Mouse (Mus musculus): Measurements from ENCODE around the gene Oscp1. TPM values are rescaled to one million over a fixed set of nuclear protein-coding genes. Genes with fewer than 3 reads are reported as not detected.

Gene Oscp1
- 12.8 TPM for polyA plus RNA-seq (2012; fragmentation: generic; extraction: Trizol)

DNA sequence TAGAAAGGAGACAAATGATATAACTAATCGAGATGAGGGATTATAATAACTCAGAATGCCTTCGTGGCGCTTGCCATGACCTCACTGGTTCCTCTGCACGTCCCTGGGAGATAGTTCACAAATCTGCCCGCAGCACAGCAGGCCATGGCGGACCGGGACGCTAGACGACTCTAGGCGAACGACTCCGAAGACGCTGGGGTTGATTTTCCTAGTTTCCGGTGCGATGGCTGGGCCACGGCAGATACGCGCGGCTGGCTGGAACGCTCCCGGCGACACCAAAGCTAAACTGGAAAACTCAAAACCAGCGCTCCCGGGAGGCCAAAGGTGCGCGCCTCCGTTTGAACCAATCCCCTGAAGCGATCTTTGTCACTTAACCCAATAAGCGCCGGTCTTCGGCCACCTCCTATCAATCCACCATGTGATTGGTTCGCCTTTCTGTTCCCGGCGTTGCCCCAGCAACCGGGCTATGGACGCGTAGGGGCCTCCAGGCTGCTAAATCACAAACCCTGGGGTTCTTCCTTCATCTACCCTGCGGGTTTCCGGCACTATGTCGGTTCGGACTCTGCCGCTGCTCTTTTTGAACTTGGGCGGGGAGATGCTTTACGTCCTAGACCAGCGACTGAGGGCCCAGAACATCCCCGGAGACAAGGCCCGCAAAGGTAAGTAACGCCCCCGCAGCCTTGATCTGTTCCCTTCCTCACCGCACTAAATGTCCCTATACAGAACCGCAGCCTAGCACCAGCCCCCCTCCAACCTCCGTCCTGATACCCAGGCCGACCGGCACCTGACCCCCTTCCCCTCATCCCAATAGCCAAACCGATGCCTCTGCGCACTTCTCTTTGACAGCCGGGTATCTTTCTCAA is at the start of gene Oscp1:
TSS of gene Oscp1 (plus strand) at position 432 of the 863 bp plus-strand sequence.
- TF ChIP-seq E2F4 (IDR thresholded peaks at IDR 0.05; ENCODE audit: insufficient read depth), result peak; percentile 98
- peak; percentile 27 for TF ChIP-seq POLR2AphosphoS2 (IDR thresholded peaks at IDR 0.05; ENCODE audit: insufficient read length, low read depth)
- peak; percentile 53 for TF ChIP-seq POLR2A (IDR thresholded peaks at IDR 0.05; ENCODE audit: insufficient read length, low read depth)
- TF ChIP-seq REST (IDR thresholded peaks at IDR 0.05; ENCODE audit: insufficient read depth, insufficient read length), result no peak
- no peak within 1 kb of the TSS for H3ac ChIP-seq (ENCODE audit: control insufficient read depth, insufficient read length)
- H3K4me2 ChIP-seq (ENCODE audit: low read depth), result peak within 1 kb of the TSS; percentile 84
- H3K79me2 ChIP-seq (ENCODE audit: control insufficient read depth, insufficient read depth), result no peaks in the 10 kb centered on the region
- no peaks in the 10 kb centered on the region for H3K27me3 ChIP-seq (ENCODE audit: control insufficient read depth, insufficient read depth, insufficient read length)
- peaks cover 6% of the 10 kb centered on the region for H3K36me3 ChIP-seq (ENCODE audit: control insufficient read depth, insufficient read depth)
- peak within 1 kb of the TSS; percentile 65 for H3K4me3 ChIP-seq

GRCm38 (mm10) chr4:126017676-126018332 is 40.6 kb upstream of the Oscp1 start:
- H3K79me2 ChIP-seq (ENCODE audit: control insufficient read depth, insufficient read depth), result no peaks in the 10 kb centered on the region
- no peak for TF ChIP-seq MYOD1 (IDR thresholded peaks at IDR 0.05; ENCODE audit: control insufficient read depth in 1 of 3, insufficient read length in 2 of 3, low read depth in 2 of 3)
- no peak for TF ChIP-seq TCF12 (IDR thresholded peaks at IDR 0.05; ENCODE audit: insufficient read depth, poor library complexity, severe bottlenecking)
- no peak for TF ChIP-seq MYOG (IDR thresholded peaks at IDR 0.05; ENCODE audit: control insufficient read depth in 1 of 3, insufficient read depth in 1 of 3, insufficient read length in 2 of 3, low read depth in 2 of 3)
- TF ChIP-seq USF1 (IDR thresholded peaks at IDR 0.05; ENCODE audit: low read depth), result no peak
- TF ChIP-seq CEBPB (IDR thresholded peaks at IDR 0.05; ENCODE audit: insufficient read depth, poor library complexity, severe bottlenecking), result no peak
- no peak for TF ChIP-seq E2F4 (IDR thresholded peaks at IDR 0.05; ENCODE audit: insufficient read depth)
- no peak for TF ChIP-seq POLR2A (IDR thresholded peaks at IDR 0.05; ENCODE audit: insufficient read length, low read depth)
- TF ChIP-seq MAX (IDR thresholded peaks at IDR 0.05; ENCODE audit: low read depth), result no peak
- no peak for TF ChIP-seq POLR2AphosphoS2 (IDR thresholded peaks at IDR 0.05; ENCODE audit: insufficient read length, low read depth)
- TF ChIP-seq SRF (IDR thresholded peaks at IDR 0.05; ENCODE audit: control insufficient read depth, insufficient read length, low read depth), result no peak
- TF ChIP-seq TCF3 (IDR thresholded peaks at IDR 0.05; ENCODE audit: insufficient read length, low read depth), result no peak
- TF ChIP-seq REST (IDR thresholded peaks at IDR 0.05; ENCODE audit: insufficient read depth, insufficient read length), result no peak
- no peaks in the 10 kb centered on the region for H3K36me3 ChIP-seq (ENCODE audit: control insufficient read depth, insufficient read depth)
- no peak overlapping the region for H3K4me2 ChIP-seq (ENCODE audit: low read depth)
- H3K27me3 ChIP-seq (ENCODE audit: control insufficient read depth, insufficient read depth, insufficient read length), result peaks cover 40% of the 10 kb centered on the region
- H3ac ChIP-seq (ENCODE audit: control insufficient read depth, insufficient read length), result no peak overlapping the region
- no peak overlapping the region for H3K4me3 ChIP-seq

DNA sequence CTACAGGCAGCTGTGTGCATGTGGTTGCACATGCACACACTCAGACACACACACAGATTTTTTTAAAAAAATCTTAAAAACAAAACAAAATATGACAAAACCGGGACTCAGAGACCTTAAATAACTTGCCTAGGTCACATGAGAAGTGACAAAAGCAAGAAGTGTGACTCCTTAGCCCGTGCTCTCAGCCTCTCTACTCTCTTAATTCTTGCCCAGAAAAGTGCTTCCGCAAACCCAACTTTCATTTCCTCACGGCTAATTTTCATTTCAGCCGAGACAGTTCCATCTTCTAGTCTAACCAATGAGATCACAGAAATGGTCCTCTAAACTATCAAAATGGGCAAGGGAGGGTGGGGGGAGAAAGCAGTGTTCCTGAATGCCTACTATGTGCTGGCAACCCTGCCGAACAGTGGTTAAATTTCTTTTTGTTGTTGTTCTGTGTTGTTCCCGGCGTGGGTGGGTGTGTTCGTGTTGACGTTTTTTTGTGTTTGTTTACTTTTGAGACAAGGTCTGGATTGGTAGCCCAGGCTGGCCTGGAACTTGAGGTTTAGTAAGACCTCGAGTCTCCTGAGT is 39.3 kb upstream of the Oscp1 start:
- Histone ChIP-seq H3K4me3 (no peak overlapping the region), H3K79me2 (ENCODE audit: control insufficient read depth, insufficient read depth) (no peaks in the 10 kb centered on the region), H3ac (ENCODE audit: control insufficient read depth, insufficient read length) (no peak overlapping the region), H3K27me3 (ENCODE audit: control insufficient read depth, insufficient read depth, insufficient read length) (peaks cover 45% of the 10 kb centered on the region), H3K36me3 (ENCODE audit: control insufficient read depth, insufficient read depth) (no peaks in the 10 kb centered on the region), H3K4me2 (ENCODE audit: low read depth) (no peak overlapping the region)
- TF ChIP-seq E2F4 (IDR thresholded peaks at IDR 0.05; ENCODE audit: insufficient read depth), result no peak
- TF ChIP-seq TCF3 (IDR thresholded peaks at IDR 0.05; ENCODE audit: insufficient read length, low read depth), result no peak
- no peak for TF ChIP-seq USF1 (IDR thresholded peaks at IDR 0.05; ENCODE audit: low read depth)
- no peak for TF ChIP-seq POLR2AphosphoS2 (IDR thresholded peaks at IDR 0.05; ENCODE audit: insufficient read length, low read depth)
- TF ChIP-seq SRF (IDR thresholded peaks at IDR 0.05; ENCODE audit: control insufficient read depth, insufficient read length, low read depth), result no peak
- TF ChIP-seq TCF12 (IDR thresholded peaks at IDR 0.05; ENCODE audit: insufficient read depth, poor library complexity, severe bottlenecking), result no peak
- no peak for TF ChIP-seq MAX (IDR thresholded peaks at IDR 0.05; ENCODE audit: low read depth)
- no peak for TF ChIP-seq MYOD1 (IDR thresholded peaks at IDR 0.05; ENCODE audit: control insufficient read depth in 1 of 3, insufficient read length in 2 of 3, low read depth in 2 of 3)
- no peak for TF ChIP-seq CEBPB (IDR thresholded peaks at IDR 0.05; ENCODE audit: insufficient read depth, poor library complexity, severe bottlenecking)
- no peak for TF ChIP-seq MYOG (IDR thresholded peaks at IDR 0.05; ENCODE audit: control insufficient read depth in 1 of 3, insufficient read depth in 1 of 3, insufficient read length in 2 of 3, low read depth in 2 of 3)
- TF ChIP-seq POLR2A (IDR thresholded peaks at IDR 0.05; ENCODE audit: insufficient read length, low read depth), result no peak
- TF ChIP-seq REST (IDR thresholded peaks at IDR 0.05; ENCODE audit: insufficient read depth, insufficient read length), result no peak

GRCm38 (mm10) chr4:126024303-126024900 is 34.0 kb upstream of the Oscp1 start, which contains the start of gene Csf3r:
TSS of gene Csf3r (plus strand) at chr4:126024550.
- H3K36me3 ChIP-seq (ENCODE audit: control insufficient read depth, insufficient read depth), result no peaks in the 10 kb centered on the region
- no peak within 1 kb of the TSS for H3ac ChIP-seq (ENCODE audit: control insufficient read depth, insufficient read length)
- no peaks in the 10 kb centered on the region for H3K79me2 ChIP-seq (ENCODE audit: control insufficient read depth, insufficient read depth)
- H3K27me3 ChIP-seq (ENCODE audit: control insufficient read depth, insufficient read depth, insufficient read length), result peaks cover 29% of the 10 kb centered on the region
- no peak for TF ChIP-seq TCF12 (IDR thresholded peaks at IDR 0.05; ENCODE audit: insufficient read depth, poor library complexity, severe bottlenecking)
- no peak for TF ChIP-seq SRF (IDR thresholded peaks at IDR 0.05; ENCODE audit: control insufficient read depth, insufficient read length, low read depth)
- no peak for TF ChIP-seq MAX (IDR thresholded peaks at IDR 0.05; ENCODE audit: low read depth)
- no peak for TF ChIP-seq CEBPB (IDR thresholded peaks at IDR 0.05; ENCODE audit: insufficient read depth, poor library complexity, severe bottlenecking)
- no peak for TF ChIP-seq REST (IDR thresholded peaks at IDR 0.05; ENCODE audit: insufficient read depth, insufficient read length)
- no peak for TF ChIP-seq USF1 (IDR thresholded peaks at IDR 0.05; ENCODE audit: low read depth)
- TF ChIP-seq E2F4 (IDR thresholded peaks at IDR 0.05; ENCODE audit: insufficient read depth), result no peak
- no peak for TF ChIP-seq POLR2A (IDR thresholded peaks at IDR 0.05; ENCODE audit: insufficient read length, low read depth)
- no peak for TF ChIP-seq MYOD1 (IDR thresholded peaks at IDR 0.05; ENCODE audit: control insufficient read depth in 1 of 3, insufficient read length in 2 of 3, low read depth in 2 of 3)
- no peak for TF ChIP-seq MYOG (IDR thresholded peaks at IDR 0.05; ENCODE audit: control insufficient read depth in 1 of 3, insufficient read depth in 1 of 3, insufficient read length in 2 of 3, low read depth in 2 of 3)
- no peak for TF ChIP-seq POLR2AphosphoS2 (IDR thresholded peaks at IDR 0.05; ENCODE audit: insufficient read length, low read depth)
- TF ChIP-seq TCF3 (IDR thresholded peaks at IDR 0.05; ENCODE audit: insufficient read length, low read depth), result no peak
- H3K4me3 ChIP-seq, result no peak within 1 kb of the TSS
- H3K4me2 ChIP-seq (ENCODE audit: low read depth), result no peak within 1 kb of the TSS
